Mouse (Mus musculus) myocyte (in vitro differentiated cells): ENCODE data around the gene Pheta2. TPM values are rescaled to one million over a fixed set of nuclear protein-coding genes. Genes with fewer than 3 reads are reported as not detected.
A peak's percentile ranks its signal among the peaks of the same experiment; 100 is the strongest.
"Not testable (repeated sequence)": the region's sequence is repeated elsewhere in the genome, so short reads cannot be mapped to it uniquely, and the experiment has no call there.

Source experiments
- H3K27me3 ChIP-seq: one replicate; pipeline ENCODE4 v1.6.1; 2011; ENCODE audit not compliant: control insufficient read depth, insufficient read depth, insufficient read length
- H3K36me3 ChIP-seq: one replicate; pipeline ENCODE4 v1.6.1; 2011; ENCODE audit not compliant: control insufficient read depth, insufficient read depth
- H3K4me2 ChIP-seq: one replicate; pipeline ENCODE4 v1.6.1; 2011; ENCODE audit warnings: low read depth, control low read depth
- H3K4me3 ChIP-seq: one replicate; pipeline ENCODE4 v1.5.1; 2011; ENCODE audit warnings: mild to moderate bottlenecking, control low read depth, moderate library complexity
- H3K79me2 ChIP-seq: one replicate; pipeline ENCODE4 v1.6.1; 2011; ENCODE audit not compliant: control insufficient read depth, insufficient read depth
- H3ac ChIP-seq: one replicate; pipeline ENCODE4 v1.6.1; 2011; ENCODE audit not compliant: control insufficient read depth, insufficient read length
- CEBPB ChIP-seq: IDR thresholded peaks from 2 replicates; pipeline ENCODE4 v1.6.1; 2011; ENCODE audit warnings: mild to moderate bottlenecking, moderate library complexity; ENCODE audit not compliant: poor library complexity, insufficient read depth, severe bottlenecking
- E2F4 ChIP-seq: IDR thresholded peaks from one replicate; pipeline ENCODE4 v1.6.1; 2011; ENCODE audit warnings: mild to moderate bottlenecking, control low read depth, moderate library complexity; ENCODE audit not compliant: insufficient read depth
- MAX ChIP-seq: IDR thresholded peaks from one replicate; pipeline ENCODE4 v1.6.1; 2011; ENCODE audit warnings: low read depth, mild to moderate bottlenecking, control low read depth
- MYOD1 ChIP-seq, 3 experiments: IDR thresholded peaks; one replicate each; pipeline ENCODE4 v1.6.1; 2011; ENCODE audit warnings: control low read depth in 2 of 3, low read depth in 2 of 3, mild to moderate bottlenecking in 2 of 3, moderate library complexity in 1 of 3; ENCODE audit not compliant: insufficient read length in 2 of 3, control insufficient read depth in 1 of 3
- MYOG ChIP-seq, 3 experiments: IDR thresholded peaks; one replicate each; pipeline ENCODE4 v1.6.1; 2011; ENCODE audit warnings: control low read depth in 2 of 3, low read depth in 2 of 3, mild to moderate bottlenecking in 2 of 3; ENCODE audit not compliant: insufficient read length in 2 of 3, control insufficient read depth in 1 of 3, insufficient read depth in 1 of 3
- POLR2A ChIP-seq: IDR thresholded peaks from one replicate; pipeline ENCODE4 v1.6.1; 2011; ENCODE audit warnings: low read depth, mild to moderate bottlenecking, control low read depth, moderate library complexity; ENCODE audit not compliant: insufficient read length
- POLR2AphosphoS2 ChIP-seq: IDR thresholded peaks from one replicate; pipeline ENCODE4 v1.6.1; 2011; ENCODE audit warnings: low read depth, control low read depth; ENCODE audit not compliant: insufficient read length
- REST ChIP-seq: IDR thresholded peaks from one replicate; pipeline ENCODE4 v1.6.1; 2011; ENCODE audit warnings: mild to moderate bottlenecking, control low read depth, moderate library complexity; ENCODE audit not compliant: insufficient read depth, insufficient read length
- SRF ChIP-seq: IDR thresholded peaks from one replicate; pipeline ENCODE4 v1.6.1; 2011; ENCODE audit warnings: low read depth; ENCODE audit not compliant: control insufficient read depth, insufficient read length
- TCF12 ChIP-seq: IDR thresholded peaks from one replicate; pipeline ENCODE4 v1.6.1; 2011; ENCODE audit warnings: mild to moderate bottlenecking, control low read depth; ENCODE audit not compliant: poor library complexity, insufficient read depth, severe bottlenecking
- TCF3 ChIP-seq: IDR thresholded peaks from one replicate; pipeline ENCODE4 v1.6.1; 2011; ENCODE audit warnings: low read depth, control low read depth; ENCODE audit not compliant: insufficient read length
- USF1 ChIP-seq: IDR thresholded peaks from one replicate; pipeline ENCODE4 v1.6.1; 2011; ENCODE audit warnings: low read depth, mild to moderate bottlenecking, control low read depth, moderate library complexity
- polyA plus RNA-seq: library from polyadenylated mRNA; unstranded; fragments of >200 nt; fragmentation: generic; extraction: Trizol; gene quantifications from one replicate; pipeline ENCODE4 v1.2.1, GENCODE M21; 2012; ENCODE audit warnings: missing spikeins

Pheta2 gene
- polyA plus RNA-seq, 1 experiment, result 0.05 TPM

DNA sequence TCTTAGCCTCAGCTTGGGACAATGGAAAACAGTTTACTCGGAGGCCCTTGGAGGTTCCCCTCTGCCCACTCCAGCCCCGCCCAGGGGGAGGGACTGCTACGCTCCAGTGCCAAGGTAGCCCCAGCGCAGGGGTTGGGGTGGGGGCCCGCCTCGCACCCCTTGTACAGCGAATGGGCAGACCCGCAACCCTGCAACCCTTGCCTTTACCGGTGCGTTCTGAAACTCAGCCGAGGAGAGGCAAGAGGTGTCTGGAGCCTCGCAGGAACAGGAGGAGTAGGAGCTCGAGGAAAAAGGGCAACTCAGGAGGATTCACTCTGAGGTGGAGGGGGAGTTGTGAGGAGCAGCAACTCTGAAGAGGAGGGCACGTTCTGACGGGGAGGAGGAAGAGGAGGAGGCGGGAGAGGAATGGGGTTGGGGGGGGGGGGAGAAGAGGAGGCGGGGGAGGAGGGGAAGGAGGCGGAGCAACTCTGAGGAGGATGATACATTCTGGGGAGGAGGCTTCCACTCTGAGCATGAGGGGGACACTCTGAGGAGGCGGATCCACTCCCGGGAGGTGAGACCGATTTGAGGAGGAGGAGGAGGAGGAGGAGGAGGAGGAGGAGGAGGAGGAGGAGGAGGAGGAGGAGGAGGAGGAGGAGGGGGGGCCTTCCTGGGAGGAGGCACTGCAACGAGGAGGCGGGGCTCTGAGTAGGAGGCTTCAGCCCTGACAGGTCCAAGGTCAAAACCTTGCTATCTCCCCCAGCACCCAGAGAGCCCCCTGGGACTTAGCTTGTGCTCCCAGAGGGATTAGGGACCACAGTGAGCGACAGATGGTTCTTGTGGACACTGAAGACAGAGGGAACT lies 41.4 kb downstream of the Pheta2 start, which contains the start of gene Cyp2d22:
TSS of gene Cyp2d22 (minus strand) at position 390 of the 843 bp plus-strand sequence.
- Histone ChIP-seq H3K4me3 (peak within 1 kb of the TSS; percentile 11), H3K36me3 (no peaks in the 10 kb centered on the region), H3K27me3 (peaks cover 2% of the 10 kb centered on the region), H3ac (no peak within 1 kb of the TSS), H3K4me2 (peak within 1 kb of the TSS; percentile 43), H3K79me2 (no peaks in the 10 kb centered on the region)
- no peak for TF ChIP-seq POLR2A
- no peak for TF ChIP-seq SRF
- no peak for TF ChIP-seq MYOG (IDR thresholded peaks at IDR 0.05; ENCODE audit: control insufficient read depth in 1 of 3, insufficient read depth in 1 of 3, insufficient read length in 2 of 3, low read depth in 2 of 3)
- no peak for TF ChIP-seq E2F4
- no peak for TF ChIP-seq CEBPB
- no peak for TF ChIP-seq TCF12
- TF ChIP-seq POLR2AphosphoS2, result no peak
- no peak for TF ChIP-seq MAX
- TF ChIP-seq MYOD1 (IDR thresholded peaks at IDR 0.05; ENCODE audit: control insufficient read depth in 1 of 3, insufficient read length in 2 of 3, low read depth in 2 of 3), result no peak
- TF ChIP-seq REST, result no peak

DNA sequence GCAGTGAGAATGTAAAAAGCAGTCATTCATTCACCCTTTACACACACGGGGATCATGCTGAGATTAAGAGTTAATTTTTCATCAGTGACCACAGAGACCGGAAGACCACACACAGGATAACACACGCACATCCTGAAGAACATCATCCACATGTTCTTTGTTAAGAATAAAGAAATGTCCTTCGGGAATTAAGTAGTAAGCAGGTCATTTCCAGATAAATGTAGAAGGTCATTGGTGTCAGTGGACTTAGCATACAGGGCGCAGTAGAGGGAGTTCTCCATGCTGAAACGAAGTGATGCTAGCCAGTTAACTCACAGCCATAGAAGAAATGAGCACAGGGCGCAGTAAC lies 41.9 kb downstream of the Pheta2 start:
- TF ChIP-seq POLR2AphosphoS2, result no peak
- TF ChIP-seq TCF12, result no peak
- no peak for TF ChIP-seq SRF
- TF ChIP-seq MAX, result no peak
- no peak for TF ChIP-seq MYOG (IDR thresholded peaks at IDR 0.05; ENCODE audit: control insufficient read depth in 1 of 3, insufficient read depth in 1 of 3, insufficient read length in 2 of 3, low read depth in 2 of 3)
- TF ChIP-seq USF1, result no peak
- no peak for TF ChIP-seq MYOD1 (IDR thresholded peaks at IDR 0.05; ENCODE audit: control insufficient read depth in 1 of 3, insufficient read length in 2 of 3, low read depth in 2 of 3)
- TF ChIP-seq REST, result no peak
- TF ChIP-seq POLR2A, result no peak
- TF ChIP-seq CEBPB, result no peak
- TF ChIP-seq TCF3, result no peak
- no peak for TF ChIP-seq E2F4
- Histone ChIP-seq H3K79me2 (no peaks in the 10 kb centered on the region), H3K4me2 (peak overlapping the region; percentile 36), H3ac (no peak overlapping the region), H3K27me3 (peaks cover 5% of the 10 kb centered on the region), H3K4me3 (peak overlapping the region; percentile 11), H3K36me3 (no peaks in the 10 kb centered on the region)

- peaks cover 5% of the 10 kb centered on the region for H3K27me3 ChIP-seq
- H3K4me3 ChIP-seq, result no peak overlapping the region
- H3ac ChIP-seq, result no peak overlapping the region
- H3K4me2 ChIP-seq, result no peak overlapping the region
- no peak for TF ChIP-seq TCF3
- no peak for TF ChIP-seq TCF12
- no peak for TF ChIP-seq MYOD1 (IDR thresholded peaks at IDR 0.05; ENCODE audit: control insufficient read depth in 1 of 3, insufficient read length in 2 of 3, low read depth in 2 of 3)
- no peak for TF ChIP-seq REST
- no peak for TF ChIP-seq E2F4
- no peak for TF ChIP-seq POLR2AphosphoS2
- TF ChIP-seq CEBPB, result no peak
- TF ChIP-seq POLR2A, result no peak
- TF ChIP-seq SRF, result no peak
- no peak for TF ChIP-seq MYOG (IDR thresholded peaks at IDR 0.05; ENCODE audit: control insufficient read depth in 1 of 3, insufficient read depth in 1 of 3, insufficient read length in 2 of 3, low read depth in 2 of 3)
- no peak for TF ChIP-seq MAX
- no peak for TF ChIP-seq USF1
- H3K79me2 ChIP-seq, result no peaks in the 10 kb centered on the region
- H3K36me3 ChIP-seq, result no peaks in the 10 kb centered on the region
Measured at GRCm38 (mm10) chr15:82382441-82382840, 43.7 kb downstream of the Pheta2 start.

DNA sequence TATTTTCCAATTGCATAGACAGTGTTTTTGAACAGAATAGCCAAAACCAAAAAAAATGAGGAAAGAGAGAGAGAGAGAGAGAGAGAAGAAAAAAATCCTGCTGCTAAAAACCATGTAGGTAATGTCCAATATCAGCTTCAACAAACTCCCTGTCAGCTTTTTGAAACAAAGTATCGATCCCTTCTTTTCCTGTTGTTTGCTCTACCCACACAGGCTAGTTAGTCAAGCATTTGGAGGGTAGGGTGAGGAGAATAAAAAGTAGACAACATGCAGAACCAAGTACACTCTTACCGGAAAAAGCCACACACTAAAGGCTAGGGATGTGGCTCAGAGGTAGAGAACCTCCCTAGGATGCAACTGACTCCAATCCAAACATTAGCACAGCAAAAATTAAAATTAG lies 47.0 kb downstream of the Pheta2 start:
- Histone ChIP-seq H3K36me3 (no peaks in the 10 kb centered on the region), H3K4me3 (no peak overlapping the region), H3K79me2 (no peaks in the 10 kb centered on the region), H3K4me2 (no peak overlapping the region), H3ac (no peak overlapping the region), H3K27me3 (peaks cover 18% of the 10 kb centered on the region)
- no peak for TF ChIP-seq TCF3
- TF ChIP-seq MYOG (IDR thresholded peaks at IDR 0.05; ENCODE audit: control insufficient read depth in 1 of 3, insufficient read depth in 1 of 3, insufficient read length in 2 of 3, low read depth in 2 of 3), result no peak
- TF ChIP-seq E2F4, result no peak
- no peak for TF ChIP-seq POLR2AphosphoS2
- TF ChIP-seq TCF12, result no peak
- no peak for TF ChIP-seq POLR2A
- TF ChIP-seq USF1, result no peak

- not testable (repeated sequence) for H3K4me3 ChIP-seq, H3K4me2 ChIP-seq, H3ac ChIP-seq, H3K79me2 ChIP-seq, H3K36me3 ChIP-seq
- H3K27me3 ChIP-seq, result peaks cover 18% of the 10 kb centered on the region
Measured at GRCm38 (mm10) chr15:82389916-82390315, 51.2 kb downstream of the Pheta2 start.

DNA sequence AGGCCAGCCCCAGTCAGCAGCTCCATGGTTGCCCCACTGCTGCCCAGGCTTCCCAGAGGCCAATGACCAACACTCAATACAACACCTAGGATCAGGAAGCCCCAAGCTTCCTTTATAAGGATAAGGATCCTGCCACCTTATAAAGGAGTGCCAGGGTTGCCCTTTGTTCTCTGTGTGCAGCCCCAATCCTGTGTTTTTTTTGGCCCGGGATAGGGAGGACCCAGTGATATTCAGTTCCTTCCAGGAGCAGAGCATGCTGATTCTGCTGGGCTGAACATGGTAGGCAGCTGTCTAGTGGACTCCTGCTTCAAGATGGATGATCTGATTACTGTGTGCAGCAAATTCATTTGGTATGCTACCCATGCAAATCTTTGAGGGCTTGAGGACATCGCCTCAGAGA lies 55.2 kb downstream of the Pheta2 start, which contains the start of gene Cyp2d11:
TSS of gene Cyp2d11 (minus strand) at position 101 of the 400 bp plus-strand sequence.
- H3K4me3 ChIP-seq, H3K36me3 ChIP-seq, H3ac ChIP-seq, H3K27me3 ChIP-seq, H3K79me2 ChIP-seq, H3K4me2 ChIP-seq: not testable (repeated sequence)
